Mouse (Mus musculus) liver, postnatal 0 days (tissue): Measurements from ENCODE around the gene Zfp612.

Experiments used
- CTCF ChIP-seq: sonication (generic); IDR thresholded peaks from 2 replicates; pipeline ENCODE4 v1.5.1; 2016; ENCODE audit warnings: antibody characterized with exemption, low read depth
- EP300 ChIP-seq: IDR thresholded peaks from 2 replicates; pipeline ENCODE4 v1.6.1; 2016; ENCODE audit warnings: antibody characterized with exemption, low read depth, mild to moderate bottlenecking

GRCm38 (mm10) chr8:110069706-110070105, 9.8 kb upstream of the Zfp612 start:
- TF ChIP-seq EP300: no peak
- no peak for TF ChIP-seq CTCF
